Mouse (Mus musculus): ENCODE results near the gene Paqr9. TPM values are rescaled to one million over a fixed set of nuclear protein-coding genes. Genes with fewer than 3 reads are reported as not detected.
A peak's percentile ranks its signal among the peaks of the same experiment; 100 is the strongest.

The Paqr9 gene
- polyA plus RNA-seq, 1 experiment = 58.7 TPM

GRCm38 (mm10) chr9:95556067-95556512 lies 3.4 kb upstream of the Paqr9 start:
- H3K27me3 ChIP-seq (ENCODE audit: control insufficient read depth, insufficient read depth, low read length) = no peaks in the 10 kb centered on the region
- no peak overlapping the region for H3K27ac ChIP-seq (ENCODE audit: control insufficient read depth, insufficient read depth, low read depth, low read length)
- H3K4me3 ChIP-seq (ENCODE audit: control insufficient read depth, low read depth, low read length) = peak overlapping the region; percentile 44
- TF ChIP-seq POLR2A (IDR thresholded peaks at IDR 0.05; ENCODE audit: control insufficient read depth, low read depth, low read length) (no peak), CTCF (IDR thresholded peaks at IDR 0.05; ENCODE audit: control insufficient read depth, insufficient read depth, insufficient replicate concordance, low read depth, low read length) (no peak)
- H3K4me1 ChIP-seq (ENCODE audit: control insufficient read depth, insufficient read depth, low read length) = peaks cover 6% of the 10 kb centered on the region
- no peaks in the 10 kb centered on the region for H3K36me3 ChIP-seq (ENCODE audit: control insufficient read depth, insufficient read depth, low read length)

GRCm38 (mm10) chr9:95557722-95558121 lies 1.7 kb upstream of the Paqr9 start:
- no peaks in the 10 kb centered on the region for H3K36me3 ChIP-seq (ENCODE audit: control insufficient read depth, insufficient read depth, low read length)
- no peak for TF ChIP-seq CTCF (IDR thresholded peaks at IDR 0.05; ENCODE audit: control insufficient read depth, insufficient read depth, insufficient replicate concordance, low read depth, low read length)
- TF ChIP-seq POLR2A (IDR thresholded peaks at IDR 0.05; ENCODE audit: control insufficient read depth, low read depth, low read length) = no peak
- no peaks in the 10 kb centered on the region for H3K27me3 ChIP-seq (ENCODE audit: control insufficient read depth, insufficient read depth, low read length)
- H3K27ac ChIP-seq (ENCODE audit: control insufficient read depth, insufficient read depth, low read depth, low read length) = peak overlapping the region; percentile 56; the same call in 1 of the 2 replicates
- H3K4me1 ChIP-seq (ENCODE audit: control insufficient read depth, insufficient read depth, low read length) = peaks cover 6% of the 10 kb centered on the region
- H3K4me3 ChIP-seq (ENCODE audit: control insufficient read depth, low read depth, low read length) = peak overlapping the region; percentile 77

GRCm38 (mm10) chr9:95558726-95559058 lies 765 bp upstream of the Paqr9 start:
- TF ChIP-seq CTCF (IDR thresholded peaks at IDR 0.05; ENCODE audit: control insufficient read depth, insufficient read depth, insufficient replicate concordance, low read depth, low read length) = no peak
- TF ChIP-seq POLR2A (IDR thresholded peaks at IDR 0.05; ENCODE audit: control insufficient read depth, low read depth, low read length) = no peak
- Histone ChIP-seq H3K27ac (ENCODE audit: control insufficient read depth, insufficient read depth, low read depth, low read length) (peak overlapping the region; percentile 83), H3K27me3 (ENCODE audit: control insufficient read depth, insufficient read depth, low read length) (no peaks in the 10 kb centered on the region), H3K36me3 (ENCODE audit: control insufficient read depth, insufficient read depth, low read length) (no peaks in the 10 kb centered on the region), H3K4me3 (ENCODE audit: control insufficient read depth, low read depth, low read length) (peak overlapping the region; percentile 72), H3K4me1 (ENCODE audit: control insufficient read depth, insufficient read depth, low read length) (peaks cover 6% of the 10 kb centered on the region)

GRCm38 (mm10) chr9:95559936-95560735 lies 679 bp downstream of the Paqr9 start:
- TF ChIP-seq CTCF (IDR thresholded peaks at IDR 0.05; ENCODE audit: control insufficient read depth, insufficient read depth, insufficient replicate concordance, low read depth, low read length) = no peak
- TF ChIP-seq POLR2A (IDR thresholded peaks at IDR 0.05; ENCODE audit: control insufficient read depth, low read depth, low read length) = no peak; the same call in 1 of the 2 replicates
- Histone ChIP-seq H3K4me1 (ENCODE audit: control insufficient read depth, insufficient read depth, low read length) (peaks cover 6% of the 10 kb centered on the region), H3K27me3 (ENCODE audit: control insufficient read depth, insufficient read depth, low read length) (no peaks in the 10 kb centered on the region), H3K36me3 (ENCODE audit: control insufficient read depth, insufficient read depth, low read length) (no peaks in the 10 kb centered on the region), H3K4me3 (ENCODE audit: control insufficient read depth, low read depth, low read length) (peak overlapping the region; percentile 72), H3K27ac (ENCODE audit: control insufficient read depth, insufficient read depth, low read depth, low read length) (peak overlapping the region; percentile 9; the same call in 1 of the 2 replicates)

- H3K27me3 ChIP-seq (ENCODE audit: control insufficient read depth, insufficient read depth, low read length) = no peaks in the 10 kb centered on the region
Observed at GRCm38 (mm10) chr9:95564047-95564446, 4.6 kb downstream of the Paqr9 start.

GRCm38 (mm10) chr9:95566394-95566793 lies 6.9 kb downstream of the Paqr9 start:
- no peak for TF ChIP-seq POLR2A (IDR thresholded peaks at IDR 0.05; ENCODE audit: control insufficient read depth, low read depth, low read length)
- no peak for TF ChIP-seq CTCF (IDR thresholded peaks at IDR 0.05; ENCODE audit: control insufficient read depth, insufficient read depth, insufficient replicate concordance, low read depth, low read length)
- no peaks in the 10 kb centered on the region for H3K27me3 ChIP-seq (ENCODE audit: control insufficient read depth, insufficient read depth, low read length)
- no peaks in the 10 kb centered on the region for H3K4me1 ChIP-seq (ENCODE audit: control insufficient read depth, insufficient read depth, low read length)
- no peaks in the 10 kb centered on the region for H3K36me3 ChIP-seq (ENCODE audit: control insufficient read depth, insufficient read depth, low read length)
- no peak overlapping the region for H3K4me3 ChIP-seq (ENCODE audit: control insufficient read depth, low read depth, low read length)
- H3K27ac ChIP-seq (ENCODE audit: control insufficient read depth, insufficient read depth, low read depth, low read length) = no peak overlapping the region

More at GRCm38 (mm10) chr9:95564047-95564446, 4.6 kb downstream of the Paqr9 start:
- Histone ChIP-seq H3K36me3 (ENCODE audit: control insufficient read depth, insufficient read depth, low read length) (no peaks in the 10 kb centered on the region), H3K27ac (ENCODE audit: control insufficient read depth, insufficient read depth, low read depth, low read length) (no peak overlapping the region), H3K4me3 (ENCODE audit: control insufficient read depth, low read depth, low read length) (no peak overlapping the region), H3K4me1 (ENCODE audit: control insufficient read depth, insufficient read depth, low read length) (peaks cover 6% of the 10 kb centered on the region)
- no peak for TF ChIP-seq CTCF (IDR thresholded peaks at IDR 0.05; ENCODE audit: control insufficient read depth, insufficient read depth, insufficient replicate concordance, low read depth, low read length)
- TF ChIP-seq POLR2A (IDR thresholded peaks at IDR 0.05; ENCODE audit: control insufficient read depth, low read depth, low read length) = no peak

- no peak for TF ChIP-seq POLR2A (IDR thresholded peaks at IDR 0.05; ENCODE audit: control insufficient read depth, low read depth, low read length)
- TF ChIP-seq CTCF (IDR thresholded peaks at IDR 0.05; ENCODE audit: control insufficient read depth, insufficient read depth, insufficient replicate concordance, low read depth, low read length) = no peak
- H3K36me3 ChIP-seq (ENCODE audit: control insufficient read depth, insufficient read depth, low read length) = no peaks in the 10 kb centered on the region
- H3K27me3 ChIP-seq (ENCODE audit: control insufficient read depth, insufficient read depth, low read length) = no peaks in the 10 kb centered on the region
- H3K4me3 ChIP-seq (ENCODE audit: control insufficient read depth, low read depth, low read length) = no peak overlapping the region
- H3K4me1 ChIP-seq (ENCODE audit: control insufficient read depth, insufficient read depth, low read length) = no peaks in the 10 kb centered on the region
- no peak overlapping the region for H3K27ac ChIP-seq (ENCODE audit: control insufficient read depth, insufficient read depth, low read depth, low read length)
Observed at GRCm38 (mm10) chr9:95566931-95567330, 7.5 kb downstream of the Paqr9 start.

All from testis, adult 2 months (tissue).